Mouse (Mus musculus): ENCODE data around the gene Shd. TPM values are rescaled to one million over a fixed set of nuclear protein-coding genes. Genes with fewer than 3 reads are reported as not detected.

Gene Shd
- polyA plus RNA-seq, 1 experiment, result 22.4 TPM

DNA sequence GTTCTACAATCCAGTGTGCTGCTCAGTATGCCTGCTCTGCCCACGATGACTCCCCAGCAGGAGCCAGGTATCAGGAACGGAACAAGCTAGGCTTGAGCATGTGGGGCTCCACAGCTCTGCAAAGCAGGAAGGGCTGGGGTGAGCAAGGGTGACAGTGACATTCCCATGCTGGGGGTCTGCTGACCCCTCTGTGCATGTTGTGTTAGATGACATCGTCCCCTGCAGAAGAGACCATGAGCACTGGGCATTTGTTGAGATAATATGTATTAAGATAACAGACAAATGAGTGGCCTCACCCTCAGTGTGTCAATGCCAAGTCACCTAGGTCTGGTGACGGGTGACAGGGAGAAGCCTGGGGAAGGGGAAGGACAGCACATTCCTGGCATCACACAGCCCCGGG, 54.7 kb downstream of the Shd start:
- Histone ChIP-seq H3K27ac (ENCODE audit: insufficient read depth, low read depth, low read length) (no peak overlapping the region), H3K36me3 (ENCODE audit: control insufficient read depth, insufficient read depth, low read length) (no peaks in the 10 kb centered on the region), H3K4me3 (ENCODE audit: insufficient read depth, low read depth, low read length) (no peak overlapping the region), H3K4me1 (ENCODE audit: control insufficient read depth, insufficient read depth, low read length) (peaks cover 36% of the 10 kb centered on the region), H3K27me3 (replicated peaks; ENCODE audit: control insufficient read depth, insufficient read depth, low read length) (no peaks in the 10 kb centered on the region)
- no peak for DNase-seq
- TF ChIP-seq CTCF (conservative IDR thresholded peaks at IDR 0.05; ENCODE audit: insufficient read depth, insufficient read length, low read depth, low read length), result no peak
- no peak for TF ChIP-seq POLR2A (IDR thresholded peaks at IDR 0.05; ENCODE audit: low read depth, low read length)
- WGBS, result 64% methylated on average over 5 of the region's 5 CpGs

Other genes starting within 250 kb of the Shd start
- 0.20 and 0.59 TPM in 2 replicates for gene Adgre4, start 220.5 kb upstream of the Shd start, polyA plus RNA-seq (2012; rRNA removed)
- 0.37 and 0.56 TPM in 2 replicates for gene Zfp119a, start 91.5 kb upstream of the Shd start, polyA plus RNA-seq (2012; rRNA removed)
- 0.86 and 1.9 TPM in 2 replicates for gene Zfp959, start 78.4 kb upstream of the Shd start, polyA plus RNA-seq (2012; rRNA removed)
- gene Zfp119b, start 21.0 kb upstream of the Shd start, polyA plus RNA-seq (2012; rRNA removed), result 0.46 and 0.69 TPM in 2 replicates
- 3.1 and 3.5 TPM in 2 replicates for gene Ebi3, start 17.8 kb upstream of the Shd start, polyA plus RNA-seq (2012; rRNA removed)
- 7.2 and 7.7 TPM in 2 replicates for gene Yju2, start 11.4 kb upstream of the Shd start, polyA plus RNA-seq (2012; rRNA removed)
- gene Fsd1, start 16.0 kb downstream of the Shd start, polyA plus RNA-seq (2012; rRNA removed), result 0.36 and 0.48 TPM in 2 replicates
- 20.1 and 22.6 TPM in 2 replicates for gene Stap2, start 35.1 kb downstream of the Shd start, polyA plus RNA-seq (2012; rRNA removed)
- gene Mpnd, start 35.2 kb downstream of the Shd start, polyA plus RNA-seq (2012; rRNA removed), result 98.3 and 116 TPM in 2 replicates
- 48.7 and 56.7 TPM in 2 replicates for gene Sh3gl1, start 66.2 kb downstream of the Shd start, polyA plus RNA-seq (2012; rRNA removed)
- gene Chaf1a, start 70.0 kb downstream of the Shd start, polyA plus RNA-seq (2012; rRNA removed), result 1.0 and 1.2 TPM in 2 replicates
- 75.6 and 90.3 TPM in 2 replicates for gene Ubxn6, start 104.6 kb downstream of the Shd start, polyA plus RNA-seq (2012; rRNA removed)
- 29.1 and 33.5 TPM in 2 replicates for gene Hdgfl2, start 109.2 kb downstream of the Shd start, polyA plus RNA-seq (2012; rRNA removed)
- gene Plin4, start 139.3 kb downstream of the Shd start, polyA plus RNA-seq (2012; rRNA removed), result 14.4 and 23.3 TPM in 2 replicates
- gene Plin5, start 147.1 kb downstream of the Shd start, polyA plus RNA-seq (2012; rRNA removed), result 8.4 and 10.1 TPM in 2 replicates
- 9.9 and 16.1 TPM in 2 replicates for gene Lrg1, start 151.5 kb downstream of the Shd start, polyA plus RNA-seq (2012; rRNA removed)
- gene Sema6b, start 169.9 kb downstream of the Shd start, polyA plus RNA-seq (2012; rRNA removed), result 3.8 and 4.1 TPM in 2 replicates
- 1.7 and 2.7 TPM in 2 replicates for gene Tnfaip8l1, start 192.0 kb downstream of the Shd start, polyA plus RNA-seq (2012; rRNA removed)
- gene Mydgf, start 213.5 kb downstream of the Shd start, polyA plus RNA-seq (2012; rRNA removed), result 60.6 and 71.7 TPM in 2 replicates
- gene Dpp9, start 248.4 kb downstream of the Shd start, polyA plus RNA-seq (2012; rRNA removed), result 35.6 and 40.9 TPM in 2 replicates

Data from kidney, adult 2 months (tissue).